Mouse (Mus musculus): ENCODE results near the gene Agap1. TPM values are rescaled to one million over a fixed set of nuclear protein-coding genes. Genes with fewer than 3 reads are reported as not detected.
A peak's percentile ranks its signal among the peaks of the same experiment; 100 is the strongest.

The Agap1 gene
- polyA plus RNA-seq, 1 experiment, result 43.1 TPM

DNA sequence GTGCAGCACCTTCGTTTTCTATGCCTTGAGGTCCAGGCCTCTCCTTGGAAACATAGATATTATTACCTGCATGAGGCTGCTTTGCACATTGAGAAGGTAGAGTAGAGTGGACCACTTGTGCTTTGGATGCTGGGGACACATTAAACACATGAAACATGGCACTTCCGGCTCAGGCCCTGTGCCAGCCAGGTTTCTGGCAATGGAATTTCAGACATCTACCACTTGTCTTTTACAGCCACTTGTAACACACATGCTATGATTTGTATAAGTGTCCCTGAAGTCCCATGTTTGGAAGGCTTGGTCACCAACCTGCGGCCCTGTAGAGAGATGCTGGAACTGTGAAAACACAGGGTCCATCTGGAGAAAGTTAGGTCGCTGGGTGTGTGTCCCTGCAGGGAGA is 262.5 kb downstream of the Agap1 start:
- TF ChIP-seq POLR2A (IDR thresholded peaks at IDR 0.05; ENCODE audit: extremely low read depth, insufficient read depth, low read length) (no peak), CTCF (IDR thresholded peaks at IDR 0.05; ENCODE audit: extremely low read depth, insufficient read depth, low read length) (no peak)
- Histone ChIP-seq H3K4me1 (ENCODE audit: control insufficient read depth, insufficient read depth, low read length) (peaks cover 2% of the 10 kb centered on the region; the same call in 1 of the 2 replicates), H3K4me3 (ENCODE audit: insufficient read depth, low read length) (no peak overlapping the region), H3K27ac (ENCODE audit: insufficient read depth, low read length) (no peak overlapping the region)

DNA sequence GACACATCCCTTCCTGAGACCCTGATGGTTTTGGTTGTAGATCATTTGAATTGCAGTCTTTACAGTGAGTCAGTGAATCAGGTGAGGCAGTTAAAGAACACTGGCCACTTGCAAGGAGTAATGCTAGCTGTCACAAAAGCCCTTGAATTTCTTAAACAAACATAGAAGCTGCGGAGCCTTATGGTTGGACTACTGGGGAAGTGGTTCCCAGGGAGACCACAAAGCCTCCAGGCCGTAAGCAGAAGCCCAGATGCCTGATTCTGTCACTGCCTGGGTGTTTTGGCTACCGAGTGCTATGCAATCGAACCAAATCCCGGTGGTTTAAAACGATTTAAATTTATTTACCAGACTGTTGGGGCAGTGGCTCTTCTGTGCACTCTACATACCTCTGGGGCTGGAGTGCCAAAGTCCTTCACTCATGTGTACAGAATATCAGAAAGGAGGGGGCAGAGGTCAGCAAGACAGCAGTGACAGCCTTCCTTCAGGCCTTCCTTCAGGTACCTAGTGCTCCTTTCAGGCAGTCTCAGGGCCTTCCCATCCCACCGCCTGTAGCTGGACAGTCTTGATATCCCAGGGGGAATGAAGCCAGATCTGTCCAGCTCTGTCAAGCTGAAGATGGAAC is 264.3 kb downstream of the Agap1 start:
- no peak overlapping the region for H3K27ac ChIP-seq (ENCODE audit: insufficient read depth, low read length)
- no peak overlapping the region for H3K4me3 ChIP-seq (ENCODE audit: insufficient read depth, low read length)
- peaks cover 2% of the 10 kb centered on the region; the same call in 1 of the 2 replicates for H3K4me1 ChIP-seq (ENCODE audit: control insufficient read depth, insufficient read depth, low read length)
- TF ChIP-seq POLR2A (IDR thresholded peaks at IDR 0.05; ENCODE audit: extremely low read depth, insufficient read depth, low read length) (no peak), CTCF (IDR thresholded peaks at IDR 0.05; ENCODE audit: extremely low read depth, insufficient read depth, low read length) (no peak)

- H3K27ac ChIP-seq (ENCODE audit: insufficient read depth, low read length), result no peak overlapping the region
- TF ChIP-seq POLR2A (IDR thresholded peaks at IDR 0.05; ENCODE audit: extremely low read depth, insufficient read depth, low read length) (no peak), CTCF (IDR thresholded peaks at IDR 0.05; ENCODE audit: extremely low read depth, insufficient read depth, low read length) (no peak)
- no peaks in the 10 kb centered on the region for H3K4me1 ChIP-seq (ENCODE audit: control insufficient read depth, insufficient read depth, low read length)
- no peak overlapping the region for H3K4me3 ChIP-seq (ENCODE audit: insufficient read depth, low read length)
These were observed 269.5 kb downstream of the Agap1 start for GRCm38 (mm10) chr1:89724141-89724540.

- Histone ChIP-seq H3K4me1 (ENCODE audit: control insufficient read depth, insufficient read depth, low read length) (no peaks in the 10 kb centered on the region), H3K4me3 (ENCODE audit: insufficient read depth, low read length) (no peak overlapping the region), H3K27ac (ENCODE audit: insufficient read depth, low read length) (no peak overlapping the region)
- TF ChIP-seq CTCF (IDR thresholded peaks at IDR 0.05; ENCODE audit: extremely low read depth, insufficient read depth, low read length) (no peak), POLR2A (IDR thresholded peaks at IDR 0.05; ENCODE audit: extremely low read depth, insufficient read depth, low read length) (no peak)
These were observed 269.9 kb downstream of the Agap1 start for GRCm38 (mm10) chr1:89724555-89724954.

DNA sequence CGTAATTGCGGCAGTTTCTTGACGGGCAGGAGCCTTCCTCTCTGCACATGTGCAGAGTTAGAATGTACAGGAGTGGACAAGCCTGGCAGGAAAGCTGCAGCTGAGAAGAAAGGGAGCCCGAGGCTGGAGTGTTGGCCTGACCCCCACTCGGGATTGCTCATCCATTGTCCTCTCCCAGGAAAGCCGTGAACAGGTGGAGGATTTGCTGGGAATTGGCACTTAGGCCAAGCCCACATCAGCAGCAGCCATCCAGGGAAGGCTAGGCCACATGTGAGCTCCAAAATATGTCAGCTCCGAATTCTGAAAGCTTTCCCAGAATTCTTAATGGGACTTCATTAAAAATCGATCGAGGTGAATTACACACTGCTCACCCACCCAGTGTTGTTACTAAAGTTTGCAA is 270.4 kb downstream of the Agap1 start:
- H3K4me1 ChIP-seq (ENCODE audit: control insufficient read depth, insufficient read depth, low read length), result no peaks in the 10 kb centered on the region
- no peak for TF ChIP-seq POLR2A (IDR thresholded peaks at IDR 0.05; ENCODE audit: extremely low read depth, insufficient read depth, low read length)
- no peak for TF ChIP-seq CTCF (IDR thresholded peaks at IDR 0.05; ENCODE audit: extremely low read depth, insufficient read depth, low read length)
- no peak overlapping the region for H3K4me3 ChIP-seq (ENCODE audit: insufficient read depth, low read length)
- H3K27ac ChIP-seq (ENCODE audit: insufficient read depth, low read length), result no peak overlapping the region

DNA sequence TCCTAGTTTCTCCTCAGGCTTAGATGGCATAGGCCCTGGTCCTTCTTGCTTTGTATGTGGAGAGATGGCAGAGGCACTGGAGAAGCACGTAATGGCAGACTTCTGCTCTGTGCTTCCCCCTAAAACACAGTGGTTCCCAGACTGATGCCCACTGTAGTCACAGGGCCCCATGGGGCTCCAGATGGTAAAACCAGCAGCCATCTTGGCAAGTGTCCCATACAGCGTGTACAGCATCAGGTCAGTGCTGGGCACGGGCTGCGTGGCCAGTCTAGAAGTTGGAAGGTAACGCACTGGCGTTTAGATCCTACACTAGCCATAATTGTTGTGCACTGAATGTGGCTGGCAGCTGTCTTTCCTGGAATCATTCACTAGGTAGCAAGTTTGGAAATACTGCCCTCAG is 273.9 kb downstream of the Agap1 start:
- H3K4me3 ChIP-seq (ENCODE audit: insufficient read depth, low read length), result no peak overlapping the region
- TF ChIP-seq POLR2A (IDR thresholded peaks at IDR 0.05; ENCODE audit: extremely low read depth, insufficient read depth, low read length) (no peak), CTCF (IDR thresholded peaks at IDR 0.05; ENCODE audit: extremely low read depth, insufficient read depth, low read length) (no peak)
- H3K27ac ChIP-seq (ENCODE audit: insufficient read depth, low read length), result no peak overlapping the region
- H3K4me1 ChIP-seq (ENCODE audit: control insufficient read depth, insufficient read depth, low read length), result no peaks in the 10 kb centered on the region

GRCm38 (mm10) chr1:89730589-89731195 is 276.1 kb downstream of the Agap1 start:
- Histone ChIP-seq H3K4me1 (ENCODE audit: control insufficient read depth, insufficient read depth, low read length) (no peaks in the 10 kb centered on the region), H3K27ac (ENCODE audit: insufficient read depth, low read length) (no peak overlapping the region)
- TF ChIP-seq CTCF (IDR thresholded peaks at IDR 0.05; ENCODE audit: extremely low read depth, insufficient read depth, low read length) (peak; percentile 28; the same call in 1 of the 2 replicates), POLR2A (IDR thresholded peaks at IDR 0.05; ENCODE audit: extremely low read depth, insufficient read depth, low read length) (no peak)

GRCm38 (mm10) chr1:89734368-89734767 is 279.8 kb downstream of the Agap1 start:
- no peak for TF ChIP-seq CTCF (IDR thresholded peaks at IDR 0.05; ENCODE audit: extremely low read depth, insufficient read depth, low read length)
- no peak for TF ChIP-seq POLR2A (IDR thresholded peaks at IDR 0.05; ENCODE audit: extremely low read depth, insufficient read depth, low read length)
- Histone ChIP-seq H3K27ac (ENCODE audit: insufficient read depth, low read length) (no peak overlapping the region), H3K4me1 (ENCODE audit: control insufficient read depth, insufficient read depth, low read length) (no peaks in the 10 kb centered on the region), H3K4me3 (ENCODE audit: insufficient read depth, low read length) (no peak overlapping the region)

More at GRCm38 (mm10) chr1:89730589-89731195, 276.1 kb downstream of the Agap1 start:
- no peak overlapping the region for H3K4me3 ChIP-seq (ENCODE audit: insufficient read depth, low read length)

- no peak for TF ChIP-seq CTCF (IDR thresholded peaks at IDR 0.05; ENCODE audit: extremely low read depth, insufficient read depth, low read length)
- no peak for TF ChIP-seq POLR2A (IDR thresholded peaks at IDR 0.05; ENCODE audit: extremely low read depth, insufficient read depth, low read length)
- no peaks in the 10 kb centered on the region for H3K4me1 ChIP-seq (ENCODE audit: control insufficient read depth, insufficient read depth, low read length)
- no peak overlapping the region for H3K4me3 ChIP-seq (ENCODE audit: insufficient read depth, low read length)
- no peak overlapping the region for H3K27ac ChIP-seq (ENCODE audit: insufficient read depth, low read length)
These were observed 280.5 kb downstream of the Agap1 start for GRCm38 (mm10) chr1:89735146-89735545.

DNA sequence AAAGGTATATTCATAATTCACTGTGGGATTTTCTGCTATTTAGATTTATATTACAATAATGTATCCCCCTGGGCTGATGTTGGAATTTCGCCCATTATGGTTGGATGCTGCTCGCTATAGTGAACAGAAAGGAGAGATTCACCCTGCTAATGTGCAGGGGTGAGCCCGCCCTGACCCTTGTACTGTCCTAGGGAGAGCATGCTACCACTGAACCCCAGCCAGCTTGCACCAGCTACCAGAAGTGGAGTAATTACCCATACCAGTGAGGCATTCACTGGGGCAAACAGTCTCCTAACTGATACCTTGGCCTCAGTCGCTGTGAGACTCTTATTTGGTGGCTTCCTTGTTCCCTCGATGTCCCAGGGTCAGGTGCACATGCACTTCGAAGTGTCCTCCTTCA is 281.4 kb downstream of the Agap1 start:
- H3K4me3 ChIP-seq (ENCODE audit: insufficient read depth, low read length), result no peak overlapping the region
- H3K27ac ChIP-seq (ENCODE audit: insufficient read depth, low read length), result no peak overlapping the region
- H3K4me1 ChIP-seq (ENCODE audit: control insufficient read depth, insufficient read depth, low read length), result no peaks in the 10 kb centered on the region
- TF ChIP-seq CTCF (IDR thresholded peaks at IDR 0.05; ENCODE audit: extremely low read depth, insufficient read depth, low read length) (no peak), POLR2A (IDR thresholded peaks at IDR 0.05; ENCODE audit: extremely low read depth, insufficient read depth, low read length) (no peak)

Measured in cortical plate, adult 2 months (tissue).